Comparison of ENCODE assay signal across 20 mouse cellular contexts in the genomic region with DNA sequence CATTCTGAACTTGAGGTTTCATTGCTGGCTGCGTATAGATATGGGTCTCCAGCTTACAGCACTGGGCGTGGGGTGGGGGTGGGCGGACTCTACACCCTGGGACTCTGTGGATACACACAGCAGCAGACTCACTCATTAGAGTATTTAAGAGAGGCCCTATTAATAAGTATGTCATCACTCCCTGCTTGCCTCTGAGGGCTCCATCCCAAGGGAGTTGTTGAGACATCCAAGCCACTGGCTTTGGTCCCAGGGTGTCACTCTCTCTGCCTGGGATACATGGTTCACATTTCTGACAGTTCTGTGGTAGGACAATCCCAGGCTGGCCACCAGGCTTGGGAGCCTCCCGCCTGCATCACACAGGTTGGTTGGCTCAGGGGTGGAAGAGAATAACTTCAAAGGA.
A peak's percentile ranks its signal among the peaks of the same experiment; 100 is the strongest.
DNase-seq lines count a peak whose midpoint lies in the region; ATAC-seq and TF ChIP-seq lines count a peak whose summit lies in the region.
"Had no signal": no experiment of that assay in that cellular context is flagged by ENCODE, and none has a peak within 500 bp of the region (broad histone marks: within the 10 kb centered on the region; RNA-seq: fewer than 3 reads in every experiment).

No protein-coding gene starts in this region.

- peak; percentile 10 for DNase-seq in midbrain, embryonic 11.5 days (ENCODE audit: low spot score, missing footprints)
- DNase-seq in midbrain, embryonic 14.5 days = no peak
- peak; percentile 69 for DNase-seq in lung, postnatal 0 days (ENCODE audit: low spot score)
- DNase-seq in lung, postnatal 36 days = peak; percentile 63
- DNase-seq in embryo, embryonic 11 days = no peak
- DNase-seq in spleen, adult 12 weeks (ENCODE audit: low spot score) = no peak
- DNase-seq: adrenal gland, postnatal 14 days; cerebellum, adult 11-12 months; cerebellum, adult 9-10 months; cerebellum, postnatal 25 days; forebrain, postnatal 0 days; heart, postnatal 4 days had no signal

- peaks cover 24% of the 10 kb centered on the region for H3K4me1 ChIP-seq in midbrain, embryonic 11.5 days (ENCODE audit: control insufficient read depth, insufficient read depth, low read length)
- peaks cover 23% of the 10 kb centered on the region for H3K4me1 ChIP-seq in midbrain, embryonic 14.5 days (ENCODE audit: control insufficient read depth, insufficient read depth, low read length)
- H3K4me1 ChIP-seq in lung, postnatal 0 days (ENCODE audit: insufficient read depth, low read depth, low read length) = no peaks in the 10 kb centered on the region

- H3K9me3 ChIP-seq in midbrain, embryonic 11.5 days (ENCODE audit: control insufficient read depth, low read length) = no peaks in the 10 kb centered on the region
- H3K9me3 ChIP-seq in midbrain, embryonic 14.5 days (ENCODE audit: control insufficient read depth, low read length) = no peaks in the 10 kb centered on the region
- no peaks in the 10 kb centered on the region for H3K9me3 ChIP-seq in lung, postnatal 0 days (ENCODE audit: low read length)
- H3K9me3 ChIP-seq: embryonic facial prominence, embryonic 13.5 days; forebrain, embryonic 13.5 days; heart, embryonic 10.5 days; hindbrain, embryonic 12.5 days had no signal

- 77% methylated on average over 4 of the region's 4 CpGs for WGBS in midbrain, embryonic 11.5 days
- 85% methylated on average over 4 of the region's 4 CpGs for WGBS in midbrain, embryonic 14.5 days
- WGBS in lung, postnatal 0 days = 51% methylated on average over 4 of the region's 4 CpGs

- no peak for ATAC-seq in midbrain, embryonic 11.5 days (ENCODE audit: low FRiP score)
- ATAC-seq in midbrain, embryonic 14.5 days (ENCODE audit: low FRiP score, low TSS enrichment) = no peak
- peak; percentile 70 for ATAC-seq in lung, postnatal 0 days
- no peak for ATAC-seq in megakaryocyte-erythroid progenitor cell, adult 5-6 weeks (replicated peaks; ENCODE audit: low FRiP score, low TSS enrichment, poor library complexity, severe bottlenecking)
- ATAC-seq: activated CD4-positive, CD25-positive, alpha-beta regulatory T cell, adult 4 months; forebrain, embryonic 13.5 days; forebrain, postnatal 0 days; hindbrain, postnatal 0 days; Patski had no signal

- no peak overlapping the region for H3K4me2 ChIP-seq in midbrain, embryonic 11.5 days
- no peak overlapping the region for H3K4me2 ChIP-seq in midbrain, embryonic 14.5 days (ENCODE audit: low read length)
- H3K4me2 ChIP-seq in lung, postnatal 0 days (replicated peaks; ENCODE audit: low read depth, low read length) = no peak overlapping the region
- H3K4me2 ChIP-seq: embryonic facial prominence, embryonic 13.5 days; forebrain, embryonic 13.5 days; hindbrain, embryonic 12.5 days had no signal

- H3K4me3 ChIP-seq in midbrain, embryonic 11.5 days (ENCODE audit: low read depth, low read length) = no peak overlapping the region
- H3K4me3 ChIP-seq in midbrain, embryonic 14.5 days (replicated peaks; ENCODE audit: low read depth, low read length) = no peak overlapping the region
- no peak overlapping the region for H3K4me3 ChIP-seq in lung, postnatal 0 days (ENCODE audit: low read depth, low read length)
- H3K4me3 ChIP-seq: embryonic facial prominence, embryonic 13.5 days; forebrain, embryonic 13.5 days; heart, embryonic 10.5 days; hindbrain, embryonic 12.5 days had no signal

- no peak for TF ChIP-seq CTCF in lung, postnatal 0 days (IDR thresholded peaks at IDR 0.05)

- no peak overlapping the region for H3K27ac ChIP-seq in midbrain, embryonic 11.5 days (ENCODE audit: low read depth, low read length)
- no peak overlapping the region for H3K27ac ChIP-seq in midbrain, embryonic 14.5 days (replicated peaks; ENCODE audit: low read depth, low read length)
- no peak overlapping the region for H3K27ac ChIP-seq in lung, postnatal 0 days (ENCODE audit: low read length)
- H3K27ac ChIP-seq: embryonic facial prominence, embryonic 13.5 days; forebrain, embryonic 13.5 days; heart, embryonic 10.5 days; hindbrain, embryonic 12.5 days; hindbrain, postnatal 0 days had no signal

- H3K9ac ChIP-seq in midbrain, embryonic 11.5 days (ENCODE audit: low read length) = no peak overlapping the region
- no peak overlapping the region for H3K9ac ChIP-seq in midbrain, embryonic 14.5 days (replicated peaks; ENCODE audit: low read length)
- H3K9ac ChIP-seq in lung, postnatal 0 days (replicated peaks; ENCODE audit: low read depth) = no peak overlapping the region
- H3K9ac ChIP-seq: embryonic facial prominence, embryonic 13.5 days; forebrain, embryonic 13.5 days; forebrain, postnatal 0 days; hindbrain, embryonic 12.5 days had no signal

- no peaks in the 10 kb centered on the region for H3K36me3 ChIP-seq in midbrain, embryonic 11.5 days (ENCODE audit: control insufficient read depth, insufficient read depth, low read length)
- H3K36me3 ChIP-seq in midbrain, embryonic 14.5 days (ENCODE audit: control insufficient read depth, insufficient read depth, low read length) = no peaks in the 10 kb centered on the region
- H3K36me3 ChIP-seq in lung, postnatal 0 days (ENCODE audit: insufficient read depth, low read length) = no peaks in the 10 kb centered on the region
- H3K36me3 ChIP-seq: embryonic facial prominence, embryonic 13.5 days; heart, embryonic 10.5 days; hindbrain, embryonic 12.5 days had no signal

- peaks cover 3% of the 10 kb centered on the region; the same call in 1 of the 2 replicates for H3K27me3 ChIP-seq in midbrain, embryonic 11.5 days (ENCODE audit: control insufficient read depth, insufficient read depth, low read length)
- H3K27me3 ChIP-seq in midbrain, embryonic 14.5 days (ENCODE audit: control insufficient read depth, insufficient read depth, low read length) = no peaks in the 10 kb centered on the region
- H3K27me3 ChIP-seq in lung, postnatal 0 days (replicated peaks; ENCODE audit: insufficient read depth, low read length) = 0 out of 2 replicates have a peak, but pooled peaks cover 5% of the 10 kb centered on the region
- H3K27me3 ChIP-seq: forebrain, embryonic 13.5 days had no signal

- TF ChIP-seq EP300 in lung, postnatal 0 days (IDR thresholded peaks at IDR 0.05) = no peak

Comparison
In these comparisons a context has a peak if more than half of its experiments do, and no peak if none do; other contexts are left out.
1. DNase-seq: peak in midbrain, embryonic 11.5 days (single experiment), lung, postnatal 0 days (single experiment) and lung, postnatal 36 days (single experiment); none in midbrain, embryonic 14.5 days (single experiment), embryo, embryonic 11 days (single experiment) and spleen, adult 12 weeks (single experiment).